Mouse (Mus musculus) cerebellum, adult 9-10 months (tissue): ENCODE data around the gene Rac3.
"Not testable (repeated sequence)": the region's sequence is repeated elsewhere in the genome, so short reads cannot be mapped to it uniquely, and the experiment has no call there.

Experiments
- DNase-seq: peaks from one replicate; pipeline ENCODE4 v3.0.0; 2022

The Rac3 gene

GRCm38 (mm10) chr11:120730331-120730870, 9.1 kb downstream of the Rac3 start:
- DNase-seq: no peak

- no peak for DNase-seq
These were observed 10.1 kb downstream of the Rac3 start for GRCm38 (mm10) chr11:120731395-120731794.

- no peak for DNase-seq
These were observed 10.8 kb downstream of the Rac3 start, which contains the start of gene Cbr2 for GRCm38 (mm10) chr11:120731858-120732680. Cbr2 (minus strand) TSS chr11:120732114.

GRCm38 (mm10) chr11:120733521-120733920, 12.3 kb downstream of the Rac3 start:
- DNase-seq: no peak

GRCm38 (mm10) chr11:120736424-120736823, 15.2 kb downstream of the Rac3 start:
- DNase-seq: no peak

- no peak for DNase-seq
These were observed 19.7 kb downstream of the Rac3 start for GRCm38 (mm10) chr11:120740981-120741380.

- no peak for DNase-seq
These were observed 22.9 kb downstream of the Rac3 start for GRCm38 (mm10) chr11:120744121-120744701.

- DNase-seq: no peak
These were observed 26.7 kb downstream of the Rac3 start for GRCm38 (mm10) chr11:120747974-120748373.

GRCm38 (mm10) chr11:120749430-120749829, 28.2 kb downstream of the Rac3 start:
- peak; percentile 24 for DNase-seq

- DNase-seq: no peak
These were observed 30.3 kb downstream of the Rac3 start for GRCm38 (mm10) chr11:120751606-120752005.

- no peak for DNase-seq
These were observed 39.0 kb downstream of the Rac3 start for GRCm38 (mm10) chr11:120760236-120760635.

GRCm38 (mm10) chr11:120761811-120762671, 40.8 kb downstream of the Rac3 start:
- no peak for DNase-seq

- not testable (repeated sequence) for DNase-seq
These were observed 41.4 kb downstream of the Rac3 start, which contains the start of gene Hmga1b for GRCm38 (mm10) chr11:120762672-120763041. Hmga1b (plus strand) TSS chr11:120762794.

- not testable (repeated sequence) for DNase-seq
These were observed 42.1 kb downstream of the Rac3 start for GRCm38 (mm10) chr11:120763121-120763999.

- not testable (repeated sequence) for DNase-seq
These were observed 45.8 kb downstream of the Rac3 start for GRCm38 (mm10) chr11:120767023-120767422.

- no peak for DNase-seq
These were observed 46.9 kb downstream of the Rac3 start for GRCm38 (mm10) chr11:120768206-120768605.

- DNase-seq: no peak
These were observed 51.5 kb downstream of the Rac3 start for GRCm38 (mm10) chr11:120772749-120773148.
